Mouse (Mus musculus) testis, postnatal 10 days (tissue): ENCODE measurements around the gene Stk38.

Source experiments
- DNase-seq: peaks from one replicate; pipeline ENCODE4 v3.0.0; 2021; ENCODE audit warnings: low spot score

Stk38 gene

DNA sequence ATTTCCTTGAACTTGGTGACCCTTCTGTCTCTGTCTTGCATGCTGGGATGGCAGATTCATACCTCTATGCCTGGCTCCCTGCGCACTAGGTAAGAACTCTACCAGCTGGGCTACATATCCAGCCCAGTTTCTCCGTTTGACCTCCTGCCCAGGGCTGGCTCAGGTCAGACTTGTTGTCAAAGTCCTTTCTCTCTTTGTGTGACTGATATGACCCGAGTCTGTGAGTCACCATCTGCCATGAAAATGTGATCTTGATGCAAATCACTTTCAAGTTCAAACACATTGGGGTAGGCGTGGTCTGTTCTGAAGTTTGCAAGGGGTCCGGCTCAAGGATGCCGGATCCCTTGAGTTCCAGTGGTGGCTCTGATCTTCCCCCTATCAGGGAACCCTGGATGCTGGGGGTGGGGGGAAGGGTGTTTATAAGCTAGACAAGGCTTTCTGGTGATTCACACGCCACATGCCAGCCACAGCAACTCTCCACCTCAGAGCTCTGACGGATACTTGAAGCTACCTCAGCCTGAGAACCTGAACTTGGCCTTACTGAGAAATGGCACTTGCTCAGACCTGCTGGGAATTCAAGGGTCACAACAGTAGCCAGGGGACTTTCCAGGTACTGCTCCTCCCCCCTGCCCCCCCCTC, 82.7 kb downstream of the Stk38 start:
- peak; percentile 32 for DNase-seq

DNA sequence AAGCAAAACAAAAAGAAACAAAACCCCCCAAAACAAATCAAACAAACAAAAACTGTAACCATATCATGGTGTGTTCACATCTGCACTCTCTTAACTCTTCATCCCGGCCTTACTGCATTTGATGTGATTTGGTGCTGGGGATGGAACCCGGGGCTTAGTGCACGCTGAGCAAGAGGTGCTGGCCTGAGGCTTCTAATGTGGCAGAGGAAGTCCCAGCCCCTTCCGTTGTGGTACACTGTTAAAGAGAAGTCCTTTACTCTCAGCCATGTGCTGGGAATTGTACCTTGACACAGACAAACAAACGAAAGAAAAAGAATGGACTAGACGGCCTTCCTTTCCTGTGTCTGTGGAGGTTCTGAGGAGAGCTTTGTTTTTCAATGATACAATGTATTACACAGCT, 85.7 kb downstream of the Stk38 start:
- DNase-seq, result no peak

DNA sequence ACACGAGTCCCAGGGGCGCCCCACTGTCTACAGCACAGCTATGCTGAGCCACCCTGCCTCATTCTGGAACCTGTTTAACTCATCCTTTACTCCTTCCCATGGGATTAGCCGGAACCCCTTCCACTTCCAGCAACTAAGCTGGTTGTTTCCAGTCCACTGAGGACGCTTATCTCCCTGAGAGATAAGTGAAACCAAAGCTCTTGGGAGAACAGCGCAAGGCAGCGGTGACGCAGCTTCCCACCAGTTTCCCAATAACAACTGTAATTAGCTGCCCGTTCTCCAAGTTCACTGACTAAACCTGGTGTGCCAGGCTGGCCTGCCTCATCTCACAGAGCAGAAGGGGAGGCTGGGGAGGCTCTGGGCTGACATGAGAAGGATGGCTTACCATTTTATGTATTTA, 86.7 kb downstream of the Stk38 start:
- no peak for DNase-seq
